In the genomic region with DNA sequence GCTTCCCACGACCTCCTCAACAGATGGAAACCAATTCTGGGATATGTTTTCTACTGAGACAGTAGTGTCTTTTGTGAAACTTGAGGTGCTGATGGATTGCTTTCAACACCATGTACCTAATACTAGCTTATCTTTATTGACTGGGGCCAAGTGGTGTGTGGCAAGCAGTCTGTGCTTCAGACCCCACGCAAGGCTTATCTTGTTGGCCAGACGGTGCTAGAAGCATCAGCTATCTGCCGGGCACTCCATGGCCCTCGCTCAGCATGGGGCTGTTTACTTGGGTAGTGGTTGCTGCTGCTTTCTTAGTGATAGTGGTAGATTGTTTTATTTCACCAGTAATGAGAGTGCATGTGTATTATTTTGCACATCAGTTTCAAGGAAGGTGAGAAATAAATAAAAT, we compare ENCODE assay signal across 17 mouse cellular contexts. TPM values are rescaled to one million over a fixed set of nuclear protein-coding genes. Genes with fewer than 3 reads are reported as not detected.
DNase-seq lines count a peak whose midpoint lies in the region; ATAC-seq lines count a peak whose summit lies in the region.
"Had no signal": no experiment of that assay in that cellular context is flagged by ENCODE, and none has a peak within 500 bp of the region (broad histone marks: within the 10 kb centered on the region; RNA-seq: fewer than 3 reads in every experiment).

No protein-coding gene starts in this region.

- H3K4me2 ChIP-seq in heart, embryonic 12.5 days = no peak overlapping the region
- no peak overlapping the region for H3K4me2 ChIP-seq in hindbrain, embryonic 16.5 days (ENCODE audit: low read length)
- H3K4me2 ChIP-seq: limb, embryonic 13.5 days; neural tube, embryonic 15.5 days had no signal

- no peaks in the 10 kb centered on the region for H3K27me3 ChIP-seq in heart, embryonic 12.5 days (replicated peaks)
- H3K27me3 ChIP-seq in embryonic facial prominence, embryonic 10.5 days (replicated peaks; ENCODE audit: low read depth, poor library complexity, severe bottlenecking) = no peaks in the 10 kb centered on the region
- H3K27me3 ChIP-seq in hindbrain, embryonic 16.5 days (replicated peaks; ENCODE audit: control insufficient read depth, insufficient read depth, low read length) = no peaks in the 10 kb centered on the region
- H3K27me3 ChIP-seq: limb, embryonic 13.5 days; neural tube, embryonic 15.5 days had no signal

- peak overlapping the region; percentile 69 for H3K27ac ChIP-seq in heart, embryonic 12.5 days (ENCODE audit: poor library complexity, severe bottlenecking)
- no peak overlapping the region for H3K27ac ChIP-seq in embryonic facial prominence, embryonic 10.5 days (replicated peaks)
- no peak overlapping the region for H3K27ac ChIP-seq in hindbrain, embryonic 16.5 days (ENCODE audit: low read depth, low read length)
- H3K27ac ChIP-seq: hindbrain, embryonic 10.5 days; left cerebral cortex, adult 2 months; limb, embryonic 13.5 days; neural tube, embryonic 15.5 days had no signal

- H3K4me1 ChIP-seq in heart, embryonic 12.5 days (replicated peaks) = peaks cover 27% of the 10 kb centered on the region
- H3K4me1 ChIP-seq in embryonic facial prominence, embryonic 10.5 days = 0 out of 2 replicates have a peak, but pooled peaks cover 4% of the 10 kb centered on the region
- no peaks in the 10 kb centered on the region for H3K4me1 ChIP-seq in hindbrain, embryonic 16.5 days (ENCODE audit: control insufficient read depth, insufficient read depth, low read depth, low read length)
- H3K4me1 ChIP-seq: hindbrain, embryonic 10.5 days had no signal

- WGBS in heart, embryonic 12.5 days = 6% methylated on average over 5 of the region's 5 CpGs
- 88% methylated on average over 5 of the region's 5 CpGs for WGBS in embryonic facial prominence, embryonic 10.5 days
- 92% methylated on average over 5 of the region's 5 CpGs for WGBS in hindbrain, embryonic 16.5 days

- H3K9ac ChIP-seq in heart, embryonic 12.5 days = peak overlapping the region; percentile 25; the same call in 1 of the 2 replicates
- no peak overlapping the region for H3K9ac ChIP-seq in hindbrain, embryonic 16.5 days (ENCODE audit: low read depth, low read length)
- H3K9ac ChIP-seq: limb, embryonic 13.5 days; neural tube, embryonic 15.5 days had no signal

- H3K9me3 ChIP-seq in heart, embryonic 12.5 days (replicated peaks) = no peaks in the 10 kb centered on the region
- no peaks in the 10 kb centered on the region for H3K9me3 ChIP-seq in embryonic facial prominence, embryonic 10.5 days
- H3K9me3 ChIP-seq in hindbrain, embryonic 16.5 days (ENCODE audit: control insufficient read depth, low read length) = no peaks in the 10 kb centered on the region
- H3K9me3 ChIP-seq: hindbrain, embryonic 10.5 days; limb, embryonic 13.5 days; neural tube, embryonic 15.5 days had no signal

- no peak for DNase-seq in heart, postnatal 25 days (ENCODE audit: low spot score)
- DNase-seq in MEL-GATA-1-ER (ENCODE audit: extremely low read depth, low read depth) (peak; percentile 91), liver (peak; percentile 93)
- peak; percentile 55 to 67 for DNase-seq in spleen, postnatal 14 days (ENCODE audit: low spot score in 2 of 2)
- no peak for DNase-seq in embryonic facial prominence, embryonic 10.5 days (ENCODE audit: low spot score)
- DNase-seq in thymus, postnatal 36 days = no peak
- DNase-seq: heart, adult 11 months; kidney, adult 18-20 months; lung, postnatal 36 days had no signal

- ATAC-seq in heart, embryonic 12.5 days (ENCODE audit: insufficient number of reproducible peaks, low FRiP score) = peak; percentile 92
- ATAC-seq in hindbrain, embryonic 16.5 days = no peak
- ATAC-seq: activated CD4-positive, CD25-positive, alpha-beta regulatory T cell, adult 4 months had no signal

- intact Hi-C loops in heart, postnatal 25 days (cut with DNase I) = no loop called here

- no peak overlapping the region for H3K4me3 ChIP-seq in heart, embryonic 12.5 days
- H3K4me3 ChIP-seq in embryonic facial prominence, embryonic 10.5 days = no peak overlapping the region
- no peak overlapping the region for H3K4me3 ChIP-seq in hindbrain, embryonic 16.5 days (ENCODE audit: low read length)
- H3K4me3 ChIP-seq: hindbrain, embryonic 10.5 days; left cerebral cortex, adult 2 months; limb, embryonic 13.5 days; neural tube, embryonic 15.5 days had no signal

- H3K36me3 ChIP-seq in heart, embryonic 12.5 days = peaks cover 82% of the 10 kb centered on the region
- peaks cover 91% of the 10 kb centered on the region for H3K36me3 ChIP-seq in embryonic facial prominence, embryonic 10.5 days (replicated peaks)
- peaks cover 37% of the 10 kb centered on the region for H3K36me3 ChIP-seq in hindbrain, embryonic 16.5 days (ENCODE audit: control insufficient read depth, insufficient read depth, low read length)

RNA-seq across cellular contexts. Expression of gene Adipor1, which starts 11.1 kb away (rescaled TPM):
- polyA plus RNA-seq in heart, embryonic 12.5 days (2016; fragmentation: Nextera tagmentation; extraction: Ambion mirVana) = 126 and 134 TPM in 2 replicates
- total RNA-seq in heart, postnatal 25 days (2021) = 100 to 1,000 TPM; 140 TPM
- polyA plus RNA-seq in embryonic facial prominence, embryonic 10.5 days (2016; fragmentation: Nextera tagmentation; extraction: Ambion mirVana) = 75.8 and 76.2 TPM in 2 replicates
- 87.0 and 89.4 TPM in 2 replicates for polyA plus RNA-seq in hindbrain, embryonic 16.5 days (2015; fragmentation: Nextera tagmentation; extraction: Ambion mirVana)

RNA-seq across cellular contexts. Expression of gene Cyb5r1, which starts 20.9 kb away (rescaled TPM):
- 37.6 and 38.8 TPM in 2 replicates for polyA plus RNA-seq in heart, embryonic 12.5 days (2016; fragmentation: Nextera tagmentation; extraction: Ambion mirVana)
- total RNA-seq in heart, postnatal 25 days (2021) = 10 to 100 TPM; 25.3 to 25.5 TPM
- polyA plus RNA-seq in embryonic facial prominence, embryonic 10.5 days (2016; fragmentation: Nextera tagmentation; extraction: Ambion mirVana) = 37.0 and 37.3 TPM in 2 replicates
- polyA plus RNA-seq in hindbrain, embryonic 16.5 days (2015; fragmentation: Nextera tagmentation; extraction: Ambion mirVana) = 15.2 and 15.8 TPM in 2 replicates

RNA-seq across cellular contexts. Expression of gene Klhl12, which starts 29.0 kb away (rescaled TPM):
- 18.8 and 20.4 TPM in 2 replicates for polyA plus RNA-seq in heart, embryonic 12.5 days (2016; fragmentation: Nextera tagmentation; extraction: Ambion mirVana)
- total RNA-seq in heart, postnatal 25 days (2021) = 10 to 100 TPM; 19.1 to 20.5 TPM
- 39.1 and 42.6 TPM in 2 replicates for polyA plus RNA-seq in embryonic facial prominence, embryonic 10.5 days (2016; fragmentation: Nextera tagmentation; extraction: Ambion mirVana)
- 38.6 and 40.4 TPM in 2 replicates for polyA plus RNA-seq in hindbrain, embryonic 16.5 days (2015; fragmentation: Nextera tagmentation; extraction: Ambion mirVana)

RNA-seq across cellular contexts. Expression of gene 4933406M09Rik, which starts 40.5 kb away (rescaled TPM):
- polyA plus RNA-seq in heart, embryonic 12.5 days (2016; fragmentation: Nextera tagmentation; extraction: Ambion mirVana) = not detected in 2 replicates
- not detected for total RNA-seq in heart, postnatal 25 days (2021)
- not detected in 2 replicates for polyA plus RNA-seq in embryonic facial prominence, embryonic 10.5 days (2016; fragmentation: Nextera tagmentation; extraction: Ambion mirVana)
- polyA plus RNA-seq in hindbrain, embryonic 16.5 days (2015; fragmentation: Nextera tagmentation; extraction: Ambion mirVana) = 0.09 TPM in 1 of 2 replicates, not detected in the other
- total RNA-seq: left cerebral cortex, adult 2 months had no signal
- polyA plus RNA-seq: activated CD4-positive, CD25-positive, alpha-beta regulatory T cell, adult 4 months; hindbrain, embryonic 10.5 days; large intestine, adult 2 months; limb, embryonic 13.5 days; neural tube, embryonic 15.5 days had no signal

Comparison
In these comparisons a context has a peak if more than half of its experiments do, and no peak if none do; other contexts are left out.
1. DNase-seq: peak in MEL-GATA-1-ER (single experiment), liver (single experiment) and spleen, postnatal 14 days (2 of 2); none in heart, postnatal 25 days (single experiment), embryonic facial prominence, embryonic 10.5 days (single experiment) and thymus, postnatal 36 days (0 of 2).